Mouse (Mus musculus) CD4-positive helper T cell, adult 2 months (primary cell): ENCODE results near the gene St6galnac5.
A peak's percentile ranks its signal among the peaks of the same experiment; 100 is the strongest.

Experiments used
- DNase-seq: peaks from one replicate; pipeline ENCODE4 v3.0.0-alpha.2; 2012; ENCODE audit warnings: low read depth, missing footprints, low spot score

St6galnac5 gene

GRCm38 (mm10) chr3:152950914-152951313 is 31.1 kb downstream of the St6galnac5 start:
- no peak for DNase-seq

GRCm38 (mm10) chr3:152950299-152950698 is 31.7 kb downstream of the St6galnac5 start:
- DNase-seq = peak; percentile 67

- peak; percentile 15 for DNase-seq
Observed at GRCm38 (mm10) chr3:152949233-152949777, 32.7 kb downstream of the St6galnac5 start.

- DNase-seq = no peak
Observed at GRCm38 (mm10) chr3:152948556-152948955, 33.5 kb downstream of the St6galnac5 start.

GRCm38 (mm10) chr3:152947031-152947640 is 34.9 kb downstream of the St6galnac5 start:
- DNase-seq = no peak

- no peak for DNase-seq
Observed at GRCm38 (mm10) chr3:152944766-152945165, 37.3 kb downstream of the St6galnac5 start.

GRCm38 (mm10) chr3:152942985-152943384 is 39.1 kb downstream of the St6galnac5 start:
- peak; percentile 83 for DNase-seq

- peak; percentile 39 for DNase-seq
Observed at GRCm38 (mm10) chr3:152941671-152942070, 40.4 kb downstream of the St6galnac5 start.

GRCm38 (mm10) chr3:152936313-152936712 is 45.7 kb downstream of the St6galnac5 start:
- DNase-seq = no peak

- no peak for DNase-seq
Observed at GRCm38 (mm10) chr3:152933737-152934136, 48.3 kb downstream of the St6galnac5 start.

GRCm38 (mm10) chr3:152932544-152932943 is 49.5 kb downstream of the St6galnac5 start:
- no peak for DNase-seq

GRCm38 (mm10) chr3:152932096-152932495 is 50.0 kb downstream of the St6galnac5 start:
- DNase-seq = peak; percentile 40

GRCm38 (mm10) chr3:152931354-152931753 is 50.7 kb downstream of the St6galnac5 start:
- DNase-seq = no peak

- DNase-seq = peak; percentile 85
Observed at GRCm38 (mm10) chr3:152929788-152930281, 52.2 kb downstream of the St6galnac5 start.

- DNase-seq = peak; percentile 68
Observed at GRCm38 (mm10) chr3:152929256-152929787, 52.7 kb downstream of the St6galnac5 start.

- peak; percentile 81 for DNase-seq
Observed at GRCm38 (mm10) chr3:152928287-152928975, 53.6 kb downstream of the St6galnac5 start.

GRCm38 (mm10) chr3:152926166-152926565 is 55.9 kb downstream of the St6galnac5 start:
- peak; percentile 61 for DNase-seq

- DNase-seq = no peak
Observed at GRCm38 (mm10) chr3:152925364-152925763, 56.7 kb downstream of the St6galnac5 start.

GRCm38 (mm10) chr3:152923530-152923929 is 58.5 kb downstream of the St6galnac5 start:
- DNase-seq = no peak

GRCm38 (mm10) chr3:152920365-152920764 is 61.7 kb downstream of the St6galnac5 start:
- peak; percentile 74 for DNase-seq

- peak; percentile 55 for DNase-seq
Observed at GRCm38 (mm10) chr3:152919101-152919500, 62.9 kb downstream of the St6galnac5 start.

- peak; percentile 69 for DNase-seq
Observed at GRCm38 (mm10) chr3:152917579-152917978, 64.5 kb downstream of the St6galnac5 start.
